Mouse (Mus musculus): ENCODE data around the gene Nt5c3b. TPM values are rescaled to one million over a fixed set of nuclear protein-coding genes. Genes with fewer than 3 reads are reported as not detected.

The Nt5c3b gene
- total RNA-seq, 2 experiments from 2014 or later, result 13.2 to 13.3 TPM

GRCm38 (mm10) chr11:100432002-100432401 lies 9.6 kb downstream of the Nt5c3b start:
- DNase-seq, result no peak
- intact Hi-C loops (cut with DNase I; ENCODE audit: low total_unique reads), result no loop called here

- intact Hi-C loops (cut with DNase I; ENCODE audit: low total_unique reads), result no loop called here
- DNase-seq, result no peak
These were observed 11.6 kb downstream of the Nt5c3b start for GRCm38 (mm10) chr11:100430052-100430451.

- no peak for DNase-seq
These were observed 12.9 kb downstream of the Nt5c3b start for GRCm38 (mm10) chr11:100428612-100429199.

GRCm38 (mm10) chr11:100426820-100427219 lies 14.8 kb downstream of the Nt5c3b start:
- intact Hi-C loops (cut with DNase I; ENCODE audit: low total_unique reads), result loop anchor here (10.0 kb wide), 1 partner anchor 128 kb away; no protein-coding TSS in a partner anchor
- no peak for DNase-seq

More at GRCm38 (mm10) chr11:100428612-100429199, 12.9 kb downstream of the Nt5c3b start:
- intact Hi-C loops (cut with DNase I; ENCODE audit: low total_unique reads), result loop anchor here (10.0 kb wide), 1 partner anchor 126 kb away; no protein-coding TSS in a partner anchor

- intact Hi-C loops (cut with DNase I; ENCODE audit: low total_unique reads), result loop anchor here (2.0 to 10.0 kb wide), 2 partner anchors 47 to 129 kb away; partner anchors contain the start of gene Klhl11
- DNase-seq, result peak; percentile 69
These were observed 15.8 kb downstream of the Nt5c3b start for GRCm38 (mm10) chr11:100425851-100426250.

DNA sequence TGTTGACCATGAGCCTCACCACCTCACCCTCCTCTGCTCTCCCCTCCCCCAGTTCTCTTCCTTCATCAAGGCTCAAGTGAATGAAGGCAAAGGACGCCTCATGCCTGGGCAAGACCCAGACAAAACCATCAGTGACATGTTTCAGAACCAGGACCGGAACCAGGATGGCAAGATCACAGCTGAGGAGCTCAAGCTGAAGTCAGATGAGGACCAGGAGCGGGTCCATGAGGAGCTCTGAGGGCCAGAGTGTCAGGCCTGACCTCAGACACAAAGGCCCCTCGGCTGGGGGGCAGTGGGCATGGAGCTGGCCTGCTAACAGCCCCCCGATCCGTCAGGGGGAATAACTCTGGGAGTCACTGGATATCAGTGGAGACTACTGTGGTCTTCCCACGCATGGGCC lies 17.8 kb downstream of the Nt5c3b start:
- intact Hi-C loops (cut with DNase I; ENCODE audit: low total_unique reads), result loop anchor here (2.0 to 10.0 kb wide), 2 partner anchors 49 to 131 kb away; partner anchors contain the start of gene Klhl11
- no peak for DNase-seq

- intact Hi-C loops (cut with DNase I; ENCODE audit: low total_unique reads), result loop anchor here (10.0 kb wide), 1 partner anchor 133 kb away; no protein-coding TSS in a partner anchor
- DNase-seq, result no peak
These were observed 20.1 kb downstream of the Nt5c3b start for GRCm38 (mm10) chr11:100421537-100421936.

DNA sequence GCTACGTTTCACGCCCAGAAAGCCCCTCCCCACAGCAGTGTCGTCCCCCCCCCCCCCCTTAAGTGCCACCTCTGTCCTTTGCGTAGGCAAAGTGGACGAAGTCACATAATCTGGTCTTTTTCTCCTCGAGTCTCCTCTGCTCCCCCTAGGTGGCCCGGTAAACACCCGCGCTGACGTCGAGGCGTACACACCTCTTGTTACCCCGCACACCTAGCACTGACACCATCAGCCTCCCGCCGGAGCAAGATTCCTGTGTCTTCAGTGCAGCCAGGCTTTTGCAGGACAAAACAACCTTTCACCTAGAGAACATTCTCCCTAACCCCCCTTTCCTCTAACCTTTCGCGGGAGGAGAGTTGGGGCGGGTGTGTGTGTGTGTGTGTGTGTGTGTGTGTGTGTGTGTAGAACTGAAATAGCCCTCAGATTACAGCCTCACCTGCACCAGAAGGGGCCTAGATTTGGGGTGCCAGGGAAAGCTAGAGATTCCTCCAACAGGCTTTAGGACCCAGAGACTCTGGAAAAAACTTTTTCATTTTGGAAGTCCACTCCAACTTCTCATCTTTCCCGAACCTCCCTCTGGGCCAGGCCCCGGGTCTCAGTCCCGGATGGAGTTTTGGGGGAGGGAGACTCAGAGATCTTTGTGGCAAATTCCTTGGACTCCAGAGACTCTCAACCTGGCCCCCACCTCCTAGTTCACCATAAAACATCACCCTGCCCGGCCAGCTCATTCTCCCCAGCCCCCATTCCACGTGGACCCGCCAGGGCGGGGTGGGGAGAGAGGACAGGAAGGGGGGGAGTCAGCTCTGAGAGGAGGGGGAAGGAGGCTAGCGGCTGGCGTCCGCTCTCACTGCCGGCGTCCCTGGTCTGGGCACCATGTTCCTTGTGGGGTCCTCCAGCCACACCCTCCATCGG lies 26.4 kb downstream of the Nt5c3b start, which contains the start of gene Fkbp10:
Fkbp10 (plus strand) TSS at position 784 of the 909 bp plus-strand sequence.
- intact Hi-C loops (cut with DNase I; ENCODE audit: low total_unique reads), result no loop called here
- DNase-seq, result peak; percentile 83

GRCm38 (mm10) chr11:100414021-100414913 lies 27.3 kb downstream of the Nt5c3b start, which contains the start of gene P3h4:
P3h4 (minus strand) TSS chr11:100414836.
- intact Hi-C loops (cut with DNase I; ENCODE audit: low total_unique reads), result no loop called here
- peak; percentile 90 for DNase-seq

GRCm38 (mm10) chr11:100413541-100413940 lies 28.1 kb downstream of the Nt5c3b start:
- no peak for DNase-seq
- intact Hi-C loops (cut with DNase I; ENCODE audit: low total_unique reads), result no loop called here

- DNase-seq, result no peak
- intact Hi-C loops (cut with DNase I; ENCODE audit: low total_unique reads), result no loop called here
These were observed 29.9 kb downstream of the Nt5c3b start for GRCm38 (mm10) chr11:100411736-100412135.

- intact Hi-C loops (cut with DNase I; ENCODE audit: low total_unique reads), result loop anchor here (2.0 kb wide), 1 partner anchor 47 kb away; no protein-coding TSS in a partner anchor
- DNase-seq, result no peak
These were observed 31.9 kb downstream of the Nt5c3b start for GRCm38 (mm10) chr11:100409686-100410085.

DNA sequence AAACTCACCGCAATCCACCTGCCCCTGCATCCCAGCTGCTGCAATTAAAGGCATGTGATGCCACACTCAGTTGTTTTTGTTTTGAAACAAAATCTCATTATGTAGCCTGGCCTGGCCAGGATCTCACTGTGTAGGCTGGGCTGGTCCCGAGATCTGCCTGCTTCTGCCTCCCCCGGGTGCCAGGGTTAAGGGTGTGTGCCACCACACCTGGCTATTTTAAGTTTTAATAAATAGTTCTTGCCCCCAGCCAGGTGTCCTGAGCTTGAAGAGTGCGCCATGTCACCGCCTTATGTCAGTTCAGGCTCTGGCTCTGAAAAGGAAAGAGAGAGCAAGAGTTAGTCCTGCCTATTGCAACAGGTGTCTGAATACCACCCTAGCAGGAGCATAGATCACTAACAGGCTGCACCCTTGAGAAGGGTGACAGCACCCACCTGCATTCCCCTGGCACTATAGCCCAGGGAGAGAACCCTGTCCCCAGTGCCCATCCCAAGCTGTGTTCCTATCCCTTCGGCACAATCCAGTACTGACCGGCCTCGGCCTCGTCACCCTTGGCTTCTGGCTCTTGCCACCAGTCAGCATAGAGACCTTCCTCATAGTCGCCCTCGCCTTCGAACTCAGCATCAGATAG lies 32.7 kb downstream of the Nt5c3b start:
- intact Hi-C loops (cut with DNase I; ENCODE audit: low total_unique reads), result loop anchor here (2.0 kb wide), 1 partner anchor 46 kb away; no protein-coding TSS in a partner anchor
- DNase-seq, result no peak

GRCm38 (mm10) chr11:100408076-100408834 lies 33.4 kb downstream of the Nt5c3b start:
- intact Hi-C loops (cut with DNase I; ENCODE audit: low total_unique reads), result loop anchor here (2.0 kb wide), 1 partner anchor 45 kb away; no protein-coding TSS in a partner anchor
- DNase-seq, result peak; percentile 81

GRCm38 (mm10) chr11:100406995-100407705 lies 34.5 kb downstream of the Nt5c3b start:
- intact Hi-C loops (cut with DNase I; ENCODE audit: low total_unique reads), result no loop called here

GRCm38 (mm10) chr11:100406273-100406672 lies 35.3 kb downstream of the Nt5c3b start:
- intact Hi-C loops (cut with DNase I; ENCODE audit: low total_unique reads), result no loop called here
- no peak for DNase-seq

More at GRCm38 (mm10) chr11:100406995-100407705, 34.5 kb downstream of the Nt5c3b start:
- no peak for DNase-seq

- intact Hi-C loops (cut with DNase I; ENCODE audit: low total_unique reads), result no loop called here
- no peak for DNase-seq
These were observed 37.0 kb downstream of the Nt5c3b start for GRCm38 (mm10) chr11:100404456-100405074.
